ENCODE assay signal across 30 mouse cellular contexts in the genomic region with DNA sequence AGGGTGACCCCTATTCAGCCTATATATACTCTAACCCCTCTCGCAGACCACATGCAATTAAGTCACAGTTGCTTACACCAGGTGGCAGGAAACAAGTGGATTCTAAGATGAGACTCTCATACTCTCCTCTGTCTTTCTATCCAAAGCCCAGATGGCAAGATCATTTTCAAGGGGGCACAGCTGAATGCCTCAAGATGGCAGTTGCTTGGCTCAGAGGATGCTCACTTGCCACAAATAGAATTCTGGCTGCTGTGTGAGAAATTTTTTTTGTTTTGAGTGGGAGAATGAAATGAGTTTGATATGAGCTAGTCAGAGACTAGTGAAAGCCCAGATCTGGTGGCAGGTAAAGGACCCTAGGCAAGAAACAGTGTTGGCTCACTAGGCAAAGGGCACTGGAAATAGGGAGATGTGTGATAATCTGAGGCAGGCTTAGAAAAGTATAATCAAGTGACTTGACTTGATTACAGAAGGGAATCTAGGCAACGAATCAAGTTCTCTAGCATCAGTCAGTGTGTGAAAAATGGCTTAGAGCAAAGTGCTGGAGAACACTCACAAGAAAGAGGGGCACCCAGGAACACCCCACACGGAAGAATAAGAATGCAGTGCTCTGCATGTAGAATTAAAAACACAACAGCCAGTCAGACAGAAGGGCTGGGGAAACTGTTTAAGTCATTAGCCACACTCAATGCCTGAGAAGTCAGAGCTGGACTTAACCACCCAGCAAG. TPM values are rescaled to one million over a fixed set of nuclear protein-coding genes. Genes with fewer than 3 reads are reported as not detected.
DNase-seq lines count a peak whose midpoint lies in the region.
"Had no signal": no experiment of that assay in that cellular context is flagged by ENCODE, and none has a peak within 500 bp of the region (broad histone marks: within the 10 kb centered on the region; RNA-seq: fewer than 3 reads in every experiment).

No protein-coding gene starts in this region.

- H3K36me3 ChIP-seq in embryonic facial prominence, embryonic 10.5 days (replicated peaks): no peaks in the 10 kb centered on the region
- H3K36me3 ChIP-seq: forebrain, embryonic 15.5 days; hindbrain, embryonic 15.5 days; limb, embryonic 12.5 days; midbrain, embryonic 10.5 days had no signal

- no peaks in the 10 kb centered on the region for H3K9me3 ChIP-seq in embryonic facial prominence, embryonic 10.5 days
- H3K9me3 ChIP-seq: forebrain, embryonic 15.5 days; hindbrain, embryonic 15.5 days; limb, embryonic 12.5 days; midbrain, embryonic 10.5 days had no signal

- intact Hi-C loops in left cerebral cortex, postnatal 36 days (cut with DNase I): no loop called here

- DNase-seq in layer of hippocampus, adult 8-10 months (ENCODE audit: low spot score in 2 of 2): peak; percentile 5 to 26
- no peak for DNase-seq in layer of hippocampus, adult 11-12 months (ENCODE audit: low spot score)
- peak; percentile 20 for DNase-seq in right cerebral cortex, adult 18-20 months
- no peak for DNase-seq in right cerebral cortex, postnatal 25 days
- peak; percentile 13 to 43 for DNase-seq in frontal cortex, postnatal 10 days (ENCODE audit: low spot score in 2 of 2)
- DNase-seq in left cerebral cortex, postnatal 36 days (ENCODE audit: low spot score in 2 of 2): peak; percentile 7 to 24
- no peak for DNase-seq in kidney, postnatal 36 days
- no peak for DNase-seq in embryonic facial prominence, embryonic 10.5 days (ENCODE audit: low spot score)
- DNase-seq: adrenal gland, postnatal 36 days; cerebellum, adult 11 months; cerebellum, adult 9-11 months; gastrocnemius, postnatal 14 days; heart, adult 11 months; kidney, adult 8-10 months; kidney, postnatal 10 days; liver, postnatal 0 days; lung, postnatal 10 days; retina, postnatal 1 day; spleen, adult 18-20 months had no signal

- 80% methylated on average over 3 of the region's 3 CpGs for WGBS in embryonic facial prominence, embryonic 10.5 days

- no peaks in the 10 kb centered on the region for H3K4me1 ChIP-seq in embryonic facial prominence, embryonic 10.5 days
- H3K4me1 ChIP-seq: forebrain, embryonic 15.5 days; hindbrain, embryonic 15.5 days; limb, embryonic 12.5 days; midbrain, embryonic 10.5 days had no signal

- H3K27me3 ChIP-seq in embryonic facial prominence, embryonic 10.5 days (replicated peaks; ENCODE audit: low read depth, poor library complexity, severe bottlenecking): no peaks in the 10 kb centered on the region
- H3K27me3 ChIP-seq: forebrain, embryonic 15.5 days; hindbrain, embryonic 15.5 days; limb, embryonic 12.5 days had no signal

- no peak overlapping the region for H3K4me3 ChIP-seq in embryonic facial prominence, embryonic 10.5 days
- H3K4me3 ChIP-seq: forebrain, embryonic 15.5 days; hindbrain, embryonic 15.5 days; layer of hippocampus, adult 2 months; limb, embryonic 12.5 days; midbrain, embryonic 10.5 days had no signal

- H3K27ac ChIP-seq in embryonic facial prominence, embryonic 10.5 days (replicated peaks): no peak overlapping the region
- H3K27ac ChIP-seq: forebrain, embryonic 15.5 days; hindbrain, embryonic 15.5 days; layer of hippocampus, adult 2 months; limb, embryonic 12.5 days; midbrain, embryonic 10.5 days had no signal

RNA-seq across cellular contexts. Expression of gene Commd2, which starts 16.6 kb away (rescaled TPM):
- 10 to 100 TPM; 20.3 to 23.4 (median 22.1) TPM for total RNA-seq in layer of hippocampus, adult 8-10 months (2022)
- total RNA-seq in left cerebral cortex, postnatal 36 days (2021): 10 to 100 TPM; 17.7 to 23.6 TPM
- polyA plus RNA-seq in embryonic facial prominence, embryonic 10.5 days (2016; fragmentation: Nextera tagmentation; extraction: Ambion mirVana): 96.5 and 99.4 TPM in 2 replicates

RNA-seq across cellular contexts. Expression of gene Ankub1, which starts 57.7 kb away (rescaled TPM):
- 1 to 10 TPM; 1.9 to 4.3 (median 3.4) TPM for total RNA-seq in layer of hippocampus, adult 8-10 months (2022)
- total RNA-seq in left cerebral cortex, postnatal 36 days (2021): 1 to 10 TPM in 1 of 2 experiments, under 1 TPM in 1; 0.99 to 1.2 TPM
- 0.12 and 0.24 TPM in 2 replicates for polyA plus RNA-seq in embryonic facial prominence, embryonic 10.5 days (2016; fragmentation: Nextera tagmentation; extraction: Ambion mirVana)
- total RNA-seq: adrenal gland, postnatal 36 days; common myeloid progenitor, adult 5-6 weeks; ES-E14; gastrocnemius, postnatal 14 days; hematopoietic stem cell, adult 5-6 weeks had no signal
- polyA plus RNA-seq: forebrain, embryonic 15.5 days; heart, postnatal 0 days; intestine, embryonic 14.5 days; limb, embryonic 12.5 days; liver, embryonic 11.5 days had no signal

RNA-seq across cellular contexts. Expression of gene Wwtr1, which starts 59.2 kb away (rescaled TPM):
- total RNA-seq in layer of hippocampus, adult 8-10 months (2022): 10 to 100 TPM; 12.6 to 14.8 (median 13.7) TPM
- 10 to 100 TPM; 12.9 to 13.9 TPM for total RNA-seq in left cerebral cortex, postnatal 36 days (2021)
- polyA plus RNA-seq in embryonic facial prominence, embryonic 10.5 days (2016; fragmentation: Nextera tagmentation; extraction: Ambion mirVana): 10.5 and 11.9 TPM in 2 replicates
- total RNA-seq: common myeloid progenitor, adult 5-6 weeks had no signal

Comparison
In these comparisons a context has a peak if more than half of its experiments do, and no peak if none do; other contexts are left out.
1. DNase-seq: peak in layer of hippocampus, adult 8-10 months (2 of 2), right cerebral cortex, adult 18-20 months (single experiment), frontal cortex, postnatal 10 days (2 of 2) and left cerebral cortex, postnatal 36 days (2 of 2); none in layer of hippocampus, adult 11-12 months (single experiment), right cerebral cortex, postnatal 25 days (single experiment), kidney, postnatal 36 days (0 of 2) and embryonic facial prominence, embryonic 10.5 days (single experiment).